ENCODE assay signal across 8 mouse cellular contexts in the genomic region with DNA sequence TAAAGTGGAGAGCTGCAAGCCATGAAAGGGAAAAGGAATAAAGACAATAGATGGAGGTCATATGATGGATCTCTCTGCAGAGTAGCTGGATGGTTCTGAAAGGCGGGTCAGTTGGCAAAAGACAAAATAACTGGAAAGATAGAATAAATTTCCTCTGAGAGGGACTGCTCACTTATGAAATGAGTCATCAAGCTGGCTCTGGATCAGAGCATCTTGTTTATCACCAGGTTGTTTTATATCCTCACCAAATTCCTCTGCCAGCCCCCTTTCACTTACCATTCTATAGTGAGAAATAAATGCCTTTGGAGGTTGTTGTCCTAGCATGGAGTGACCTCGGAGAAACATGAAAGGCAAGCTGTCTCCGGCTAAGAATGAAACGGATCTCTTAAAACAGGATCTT.
"Had no signal": no experiment of that assay in that cellular context is flagged by ENCODE, and none has a peak within 500 bp of the region (broad histone marks: within the 10 kb centered on the region; RNA-seq: fewer than 3 reads in every experiment).

No protein-coding gene starts in this region.

- ATAC-seq: liver, postnatal 0 days; midbrain, embryonic 13.5 days had no signal

- DNase-seq: kidney, adult 18-20 months; kidney, postnatal 10 days; kidney, postnatal 4 days; liver; liver, embryonic 13.5 days; liver, postnatal 0 days; thymus, postnatal 36 days had no signal
